Mouse (Mus musculus) adrenal gland, postnatal 14 days (tissue): ENCODE data around the gene Tsc22d4. TPM values are rescaled to one million over a fixed set of nuclear protein-coding genes. Genes with fewer than 3 reads are reported as not detected.

Experiments used
- DNase-seq: peaks from one replicate; pipeline ENCODE4 v3.0.0; 2021; ENCODE audit warnings: mixed read lengths
- total RNA-seq: library from RNA; stranded (reverse); gene quantifications from 2 replicates; pipeline ENCODE4 v1.2.3, GENCODE M21; 2021

Gene Tsc22d4
- total RNA-seq, 1 experiment from 2014 or later = 74.9 TPM

GRCm38 (mm10) chr5:137764609-137765340 lies 19.2 kb downstream of the Tsc22d4 start:
- DNase-seq = no peak

- DNase-seq = no peak
These were observed 20.7 kb downstream of the Tsc22d4 start for GRCm38 (mm10) chr5:137766270-137766669.

GRCm38 (mm10) chr5:137768475-137768874 lies 22.9 kb downstream of the Tsc22d4 start:
- no peak for DNase-seq

- peak; percentile 67 for DNase-seq
These were observed 25.2 kb downstream of the Tsc22d4 start for GRCm38 (mm10) chr5:137770709-137771108.

GRCm38 (mm10) chr5:137772755-137773154 lies 27.2 kb downstream of the Tsc22d4 start:
- no peak for DNase-seq

- no peak for DNase-seq
These were observed 30.2 kb downstream of the Tsc22d4 start for GRCm38 (mm10) chr5:137775587-137776290.

GRCm38 (mm10) chr5:137776408-137776918 lies 30.9 kb downstream of the Tsc22d4 start:
- peak; percentile 66 for DNase-seq

- no peak for DNase-seq
These were observed 31.8 kb downstream of the Tsc22d4 start for GRCm38 (mm10) chr5:137777267-137777845.

- peak; percentile 97 for DNase-seq
These were observed 33.1 kb downstream of the Tsc22d4 start, which contains the start of gene Ppp1r35 for GRCm38 (mm10) chr5:137778635-137779034. TSS of gene Ppp1r35 (plus strand) at chr5:137778849.

- peak; percentile 74 for DNase-seq
These were observed 33.8 kb downstream of the Tsc22d4 start for GRCm38 (mm10) chr5:137779053-137779933.

- DNase-seq = no peak
These were observed 36.1 kb downstream of the Tsc22d4 start for GRCm38 (mm10) chr5:137781661-137782060.

- no peak for DNase-seq
These were observed 37.4 kb downstream of the Tsc22d4 start for GRCm38 (mm10) chr5:137782776-137783522.

- no peak for DNase-seq
These were observed 38.5 kb downstream of the Tsc22d4 start for GRCm38 (mm10) chr5:137783901-137784540.

- DNase-seq = peak; percentile 64
These were observed 39.0 kb downstream of the Tsc22d4 start for GRCm38 (mm10) chr5:137784546-137784945.

- peak; percentile 75 for DNase-seq
These were observed 39.9 kb downstream of the Tsc22d4 start for GRCm38 (mm10) chr5:137785164-137786031.

- peak; percentile 99 for DNase-seq
These were observed 40.8 kb downstream of the Tsc22d4 start for GRCm38 (mm10) chr5:137786109-137786942.

- DNase-seq = peak; percentile 96
These were observed 41.8 kb downstream of the Tsc22d4 start, which contains the start of the genes Mepce and Zcwpw1 for GRCm38 (mm10) chr5:137787151-137787928. TSS of gene Mepce (minus strand) at chr5:137787655. TSS of gene Zcwpw1 (plus strand) at chr5:137787798.

GRCm38 (mm10) chr5:137788171-137788570 lies 42.6 kb downstream of the Tsc22d4 start:
- DNase-seq = no peak
